ENCODE assay signal across 38 mouse cellular contexts in genomic region chr8:105979325-105979724, GRCm38 (mm10). TPM values are rescaled to one million over a fixed set of nuclear protein-coding genes. Genes with fewer than 3 reads are reported as not detected.
DNase-seq lines count a peak whose midpoint lies in the region; ATAC-seq and TF ChIP-seq lines count a peak whose summit lies in the region.
"Had no signal": no experiment of that assay in that cellular context is flagged by ENCODE, and none has a peak within 500 bp of the region (broad histone marks: within the 10 kb centered on the region; RNA-seq: fewer than 3 reads in every experiment).

Dpep3 (minus strand) TSS chr8:105979429.

- no peaks in the 10 kb centered on the region for H3K36me3 ChIP-seq in heart, adult 2 months (ENCODE audit: control insufficient read depth, insufficient read depth, low read length)
- no peaks in the 10 kb centered on the region for H3K36me3 ChIP-seq in midbrain, postnatal 0 days (ENCODE audit: insufficient read depth, low read length)
- no peaks in the 10 kb centered on the region for H3K36me3 ChIP-seq in midbrain, embryonic 16.5 days (ENCODE audit: control insufficient read depth, insufficient read depth, low read length)
- H3K36me3 ChIP-seq in E14TG2a.4 (ENCODE audit: insufficient read depth, low read length), result 0 out of 2 replicates have a peak, but pooled peaks cover 2% of the 10 kb centered on the region
- H3K36me3 ChIP-seq: G1E; hindbrain, embryonic 12.5 days; kidney, embryonic 15.5 days; limb, embryonic 12.5 days; neural tube, embryonic 13.5 days had no signal

- DNase-seq in heart, adult 2 months, result no peak
- DNase-seq in heart, adult 11 months, result no peak
- DNase-seq in midbrain, postnatal 0 days (ENCODE audit: low spot score), result no peak
- peak; percentile 91 for DNase-seq in R1 (ENCODE audit: low read depth, low spot score)
- DNase-seq in layer of hippocampus, adult 8-10 months (ENCODE audit: low spot score in 2 of 2), result no peak
- DNase-seq in gastrocnemius, postnatal 4 days (ENCODE audit: low spot score in 2 of 2), result no peak
- DNase-seq: adrenal gland, adult 2 months; cerebellum, adult 2 months; cerebellum, postnatal 14 days; gastrocnemius, postnatal 10 days; heart, postnatal 36 days; lung, embryonic 14.5 days; lung, postnatal 14 days; right cerebral cortex, postnatal 14 days had no signal

- intact Hi-C loops in heart, adult 2 months (cut with DNase I), result no loop called here

- H3K79me2 ChIP-seq in heart, adult 2 months (replicated peaks; ENCODE audit: control insufficient read depth, insufficient read depth, low read length), result no peaks in the 10 kb centered on the region

- ATAC-seq in midbrain, postnatal 0 days (ENCODE audit: low FRiP score), result no peak
- ATAC-seq in midbrain, embryonic 16.5 days, result no peak
- ATAC-seq: activated CD4-positive, CD25-positive, alpha-beta regulatory T cell, adult 4 months; forebrain, embryonic 13.5 days; hindbrain, postnatal 0 days; intestine, embryonic 16.5 days; Patski had no signal

- TF ChIP-seq EP300 in heart, adult 2 months (IDR thresholded peaks at IDR 0.05; ENCODE audit: insufficient read depth, low read depth, low read length), result no peak

- H3K9me3 ChIP-seq in midbrain, postnatal 0 days (ENCODE audit: low read length), result no peaks in the 10 kb centered on the region
- no peaks in the 10 kb centered on the region for H3K9me3 ChIP-seq in midbrain, embryonic 16.5 days (replicated peaks; ENCODE audit: control insufficient read depth, low read length, poor library complexity, severe bottlenecking)
- H3K9me3 ChIP-seq in E14TG2a.4 (ENCODE audit: low read length), result peaks cover 32% of the 10 kb centered on the region
- H3K9me3 ChIP-seq: forebrain, embryonic 13.5 days; G1E; hindbrain, embryonic 12.5 days; kidney, embryonic 15.5 days; neural tube, embryonic 13.5 days had no signal

- WGBS in heart, adult 2 months, result 90% methylated on average over 15 of the region's 15 CpGs
- WGBS in midbrain, postnatal 0 days, result 95% methylated on average over 15 of the region's 15 CpGs
- 92% methylated on average over 15 of the region's 15 CpGs for WGBS in midbrain, embryonic 16.5 days

- H3K27me3 ChIP-seq in heart, adult 2 months (ENCODE audit: control insufficient read depth, insufficient read depth, low read length), result no peaks in the 10 kb centered on the region
- H3K27me3 ChIP-seq in midbrain, postnatal 0 days (ENCODE audit: insufficient read depth, low read length), result no peaks in the 10 kb centered on the region
- no peaks in the 10 kb centered on the region for H3K27me3 ChIP-seq in midbrain, embryonic 16.5 days (ENCODE audit: control insufficient read depth, insufficient read depth, low read depth, low read length)
- no peaks in the 10 kb centered on the region for H3K27me3 ChIP-seq in E14TG2a.4 (ENCODE audit: insufficient read depth, low read length)
- H3K27me3 ChIP-seq: forebrain, embryonic 13.5 days; hindbrain, embryonic 12.5 days; kidney, embryonic 15.5 days; limb, embryonic 12.5 days; neural tube, embryonic 13.5 days had no signal

- no peak within 1 kb of the TSS for H3K9ac ChIP-seq in heart, adult 2 months (ENCODE audit: low read depth, low read length)
- no peak within 1 kb of the TSS for H3K9ac ChIP-seq in midbrain, postnatal 0 days (replicated peaks; ENCODE audit: low read length, poor library complexity, severe bottlenecking)
- no peak within 1 kb of the TSS for H3K9ac ChIP-seq in midbrain, embryonic 16.5 days (ENCODE audit: low read depth, low read length)
- H3K9ac ChIP-seq: forebrain, embryonic 13.5 days; hindbrain, embryonic 12.5 days; kidney, embryonic 15.5 days; limb, embryonic 12.5 days; lung, embryonic 14.5 days; neural tube, embryonic 13.5 days had no signal

- no peak within 1 kb of the TSS for H3K4me3 ChIP-seq in heart, adult 2 months
- H3K4me3 ChIP-seq in midbrain, postnatal 0 days (ENCODE audit: low read depth, low read length), result no peak within 1 kb of the TSS
- H3K4me3 ChIP-seq in midbrain, embryonic 16.5 days (ENCODE audit: low read depth, low read length), result no peak within 1 kb of the TSS
- 0 out of 2 replicates have a peak within 1 kb of the TSS, but pooled peaks have one; percentile 3 for H3K4me3 ChIP-seq in E14TG2a.4 (replicated peaks; ENCODE audit: low read length)
- H3K4me3 ChIP-seq: forebrain, embryonic 13.5 days; hindbrain, embryonic 12.5 days; kidney, embryonic 15.5 days; left cerebral cortex, adult 2 months; limb, embryonic 12.5 days; neural tube, embryonic 13.5 days had no signal

- no peak within 1 kb of the TSS for H3K27ac ChIP-seq in heart, adult 2 months
- H3K27ac ChIP-seq in midbrain, postnatal 0 days (ENCODE audit: low read depth, low read length), result no peak within 1 kb of the TSS
- H3K27ac ChIP-seq in midbrain, embryonic 16.5 days (ENCODE audit: low read length), result no peak within 1 kb of the TSS
- H3K27ac ChIP-seq: forebrain, embryonic 13.5 days; hindbrain, embryonic 12.5 days; hindbrain, postnatal 0 days; kidney, embryonic 15.5 days; left cerebral cortex, adult 2 months; limb, embryonic 12.5 days; neural tube, embryonic 13.5 days had no signal

- H3K4me2 ChIP-seq in midbrain, postnatal 0 days (ENCODE audit: low read depth, low read length, poor library complexity, severe bottlenecking), result no peak within 1 kb of the TSS
- no peak within 1 kb of the TSS for H3K4me2 ChIP-seq in midbrain, embryonic 16.5 days (ENCODE audit: low read length)
- H3K4me2 ChIP-seq: forebrain, embryonic 13.5 days; heart, embryonic 11.5 days; hindbrain, embryonic 12.5 days; kidney, embryonic 15.5 days; limb, embryonic 12.5 days; liver, embryonic 11.5 days; lung, embryonic 14.5 days; midbrain, embryonic 11.5 days; neural tube, embryonic 13.5 days had no signal

- no peaks in the 10 kb centered on the region for H3K4me1 ChIP-seq in heart, adult 2 months (ENCODE audit: control insufficient read depth, insufficient read depth, low read length)
- H3K4me1 ChIP-seq in midbrain, postnatal 0 days (ENCODE audit: insufficient read depth, low read length), result no peaks in the 10 kb centered on the region
- H3K4me1 ChIP-seq in midbrain, embryonic 16.5 days (ENCODE audit: control insufficient read depth, insufficient read depth, low read length), result no peaks in the 10 kb centered on the region
- H3K4me1 ChIP-seq in E14TG2a.4 (replicated peaks; ENCODE audit: low read depth, low read length), result peaks cover 22% of the 10 kb centered on the region
- H3K4me1 ChIP-seq: forebrain, embryonic 13.5 days; hindbrain, embryonic 12.5 days; kidney, embryonic 15.5 days; limb, embryonic 12.5 days; neural tube, embryonic 13.5 days had no signal

- 0 out of 2 replicates have a peak, but pooled peaks have one; percentile 11 for TF ChIP-seq CTCF in heart, adult 2 months (IDR thresholded peaks at IDR 0.05)
- TF ChIP-seq CTCF in midbrain, postnatal 0 days (IDR thresholded peaks at IDR 0.05), result 0 out of 2 replicates have a peak, but pooled peaks have one; percentile 8
- peak; percentile 16; the same call in 1 of the 2 replicates for TF ChIP-seq CTCF in E14TG2a.4 (conservative IDR thresholded peaks at IDR 0.05; ENCODE audit: low read length)

- TF ChIP-seq POLR2A in heart, adult 2 months (IDR thresholded peaks at IDR 0.05; ENCODE audit: insufficient read depth, low read depth, low read length), result no peak

RNA-seq across cellular contexts. Expression of gene Dpep3, which starts in this region (rescaled TPM):
- total RNA-seq in heart, adult 2 months (2021), result not detected
- 0.23 and 0.26 TPM in 2 replicates for polyA plus RNA-seq in heart, adult 2 months (2012; rRNA removed)
- not detected in 2 replicates for total RNA-seq in midbrain, postnatal 0 days (2014; rRNA removed)
- not detected in 2 replicates for polyA plus RNA-seq in midbrain, postnatal 0 days (2015; fragmentation: Nextera tagmentation; extraction: Ambion mirVana)
- not detected in 2 replicates for polyA plus RNA-seq in midbrain, embryonic 16.5 days (2015; fragmentation: Nextera tagmentation; extraction: Ambion mirVana)
- not detected for total RNA-seq in layer of hippocampus, adult 8-10 months (2022)
- not detected for total RNA-seq in gastrocnemius, postnatal 4 days (2021)
- total RNA-seq: adrenal gland, adult 2 months; adrenal gland, postnatal 4 days; gastrocnemius, postnatal 10 days; granulocyte monocyte progenitor cell, adult 5-6 weeks; heart, postnatal 36 days; hindbrain, postnatal 0 days; layer of hippocampus, adult 18-20 months; layer of hippocampus, postnatal 14 days; left cerebral cortex, adult 2 months; left cerebral cortex, postnatal 25 days had no signal
- polyA plus RNA-seq: activated CD4-positive, CD25-positive, alpha-beta regulatory T cell, adult 4 months; cerebellum, adult 2 months; cortical plate, adult 2 months; forebrain, embryonic 13.5 days; G1E; heart, embryonic 11.5 days; heart, embryonic 16.5 days; hindbrain, embryonic 12.5 days; hindbrain, postnatal 0 days; intestine, embryonic 16.5 days; kidney, embryonic 15.5 days; limb, embryonic 12.5 days; liver, embryonic 11.5 days; lung, embryonic 14.5 days; midbrain, embryonic 11.5 days; neural tube, embryonic 13.5 days; Patski; stomach, embryonic 16.5 days had no signal
